Mouse (Mus musculus) forebrain, embryonic 11.5 days (tissue): ENCODE results near the gene Gpr61. TPM values are rescaled to one million over a fixed set of nuclear protein-coding genes. Genes with fewer than 3 reads are reported as not detected.

Source experiments
- ATAC-seq: fragments of 200-750 bp; cut with Nextera tagmentation; replicated peaks from 2 replicates; pipeline ENCODE4 v1.8.0; 2017; ENCODE audit warnings: moderate TSS enrichment; ENCODE audit not compliant: low FRiP score
- DNase-seq: peaks from one replicate; pipeline ENCODE4 v3.0.0-alpha.2; 2017; ENCODE audit warnings: low spot score
- H3K27ac ChIP-seq: fragments of 300-500 bp; sonication (generic); 2 replicates; pipeline ENCODE4 v1.5.1; 2014; ENCODE audit warnings: low read depth, low read length
- H3K27me3 ChIP-seq: fragments of 300-500 bp; sonication (generic); 2 replicates; pipeline ENCODE4 v1.6.1; 2014; ENCODE audit warnings: mild to moderate bottlenecking, low read length, mixed read lengths; ENCODE audit not compliant: control insufficient read depth, insufficient read depth
- H3K36me3 ChIP-seq: fragments of 300-500 bp; sonication (generic); 2 replicates; pipeline ENCODE4 v1.6.1; 2014; ENCODE audit warnings: mild to moderate bottlenecking, low read length, moderate library complexity, mixed read lengths; ENCODE audit not compliant: control insufficient read depth, insufficient read depth
- H3K4me1 ChIP-seq: fragments of 300-500 bp; sonication (generic); replicated peaks from 2 replicates; pipeline ENCODE4 v1.6.1; 2014; ENCODE audit warnings: low read length, mixed read lengths; ENCODE audit not compliant: control insufficient read depth, insufficient read depth
- H3K4me2 ChIP-seq: fragments of 300-500 bp; sonication (generic); 2 replicates; pipeline ENCODE4 v1.6.1; 2014; ENCODE audit warnings: low read depth, mild to moderate bottlenecking, low read length, moderate library complexity, mixed read lengths; ENCODE audit not compliant: severe bottlenecking
- H3K4me3 ChIP-seq: fragments of 300-500 bp; sonication (generic); 2 replicates; pipeline ENCODE4 v1.5.1; 2014; ENCODE audit warnings: low read depth, low read length
- H3K9ac ChIP-seq: fragments of 300-500 bp; sonication (generic); 2 replicates; pipeline ENCODE4 v1.6.1; 2014; ENCODE audit warnings: low read length
- H3K9me3 ChIP-seq: fragments of 300-500 bp; sonication (generic); 2 replicates; pipeline ENCODE4 v1.6.1; 2016; ENCODE audit warnings: low read length, mixed read lengths; ENCODE audit not compliant: control insufficient read depth
- WGBS: fragments of 180-500 bp; shearing (Covaris S2); extraction: QIAGEN DNeasy Blood & Tissue Kit; methylation state at CpG from one replicate; pipeline ENCODE4 v1.1.7; 2014; 5-methylcytosine and 5-hydroxymethylcytosine counted together
- polyA plus RNA-seq: library from polyadenylated mRNA; unstranded; fragments of >200 nt; fragmentation: Nextera tagmentation; extraction: Ambion mirVana; gene quantifications from 2 replicates; pipeline ENCODE4 v1.2.1, GENCODE M21; 2014

Gene Gpr61
- polyA plus RNA-seq, 1 experiment from 2014 or later = 0.32 TPM

- Histone ChIP-seq H3K4me3 (no peak overlapping the region), H3K4me1 (no peaks in the 10 kb centered on the region), H3K9me3 (no peaks in the 10 kb centered on the region), H3K9ac (no peak overlapping the region), H3K36me3 (peaks cover 5% of the 10 kb centered on the region; the same call in 1 of the 2 replicates), H3K27ac (no peak overlapping the region), H3K27me3 (no peaks in the 10 kb centered on the region), H3K4me2 (no peak overlapping the region)
- WGBS = 91% methylated on average over 4 of the region's 4 CpGs
- ATAC-seq = no peak
- DNase-seq = no peak
These were observed 42.0 kb downstream of the Gpr61 start for GRCm38 (mm10) chr3:108112666-108113065.

- Histone ChIP-seq H3K4me2 (no peak overlapping the region), H3K27ac (no peak overlapping the region), H3K4me1 (no peaks in the 10 kb centered on the region), H3K27me3 (no peaks in the 10 kb centered on the region), H3K36me3 (peaks cover 5% of the 10 kb centered on the region; the same call in 1 of the 2 replicates), H3K4me3 (no peak overlapping the region), H3K9ac (no peak overlapping the region), H3K9me3 (no peaks in the 10 kb centered on the region)
- 92% methylated on average over 7 of the region's 7 CpGs for WGBS
- no peak for ATAC-seq
- DNase-seq = no peak
These were observed 42.4 kb downstream of the Gpr61 start for GRCm38 (mm10) chr3:108112246-108112645.

- H3K27ac ChIP-seq = no peak overlapping the region
- peaks cover 5% of the 10 kb centered on the region; the same call in 1 of the 2 replicates for H3K36me3 ChIP-seq
- no peaks in the 10 kb centered on the region for H3K9me3 ChIP-seq
- no peak overlapping the region for H3K4me3 ChIP-seq
- no peak for DNase-seq
- no peaks in the 10 kb centered on the region for H3K4me1 ChIP-seq
- H3K9ac ChIP-seq = no peak overlapping the region
- no peak overlapping the region for H3K4me2 ChIP-seq
- WGBS = 92% methylated on average over 5 of the region's 5 CpGs
- H3K27me3 ChIP-seq = no peaks in the 10 kb centered on the region
- ATAC-seq = no peak
These were observed 43.4 kb downstream of the Gpr61 start for GRCm38 (mm10) chr3:108111320-108111719.

- no peak overlapping the region for H3K9ac ChIP-seq
- H3K9me3 ChIP-seq = no peaks in the 10 kb centered on the region
- H3K4me1 ChIP-seq = no peaks in the 10 kb centered on the region; the same call in 1 of the 2 replicates
- peaks cover 2% of the 10 kb centered on the region; the same call in 1 of the 2 replicates for H3K36me3 ChIP-seq
- H3K4me3 ChIP-seq = no peak overlapping the region
- DNase-seq (no peak), ATAC-seq (no peak)
- H3K27me3 ChIP-seq = no peaks in the 10 kb centered on the region
- H3K4me2 ChIP-seq = no peak overlapping the region
- no peak overlapping the region for H3K27ac ChIP-seq
- 90% methylated on average over 3 of the region's 3 CpGs for WGBS
These were observed 49.4 kb downstream of the Gpr61 start for GRCm38 (mm10) chr3:108105281-108105680.

GRCm38 (mm10) chr3:108102075-108102474 lies 52.6 kb downstream of the Gpr61 start:
- Histone ChIP-seq H3K9ac (no peak overlapping the region), H3K36me3 (no peaks in the 10 kb centered on the region), H3K27ac (no peak overlapping the region), H3K27me3 (no peaks in the 10 kb centered on the region), H3K4me1 (no peaks in the 10 kb centered on the region; the same call in 1 of the 2 replicates), H3K9me3 (no peaks in the 10 kb centered on the region), H3K4me2 (no peak overlapping the region), H3K4me3 (no peak overlapping the region)
- DNase-seq (no peak), ATAC-seq (no peak)
- 87% methylated on average over 6 of the region's 6 CpGs for WGBS

GRCm38 (mm10) chr3:108101594-108101993 lies 53.1 kb downstream of the Gpr61 start:
- H3K4me3 ChIP-seq = no peak overlapping the region
- H3K27ac ChIP-seq = no peak overlapping the region
- H3K4me2 ChIP-seq = no peak overlapping the region
- ATAC-seq = no peak
- no peak overlapping the region for H3K9ac ChIP-seq
- H3K36me3 ChIP-seq = no peaks in the 10 kb centered on the region
- no peaks in the 10 kb centered on the region; the same call in 1 of the 2 replicates for H3K4me1 ChIP-seq
- no peaks in the 10 kb centered on the region for H3K27me3 ChIP-seq
- 56% methylated on average over 3 of the region's 3 CpGs for WGBS
- H3K9me3 ChIP-seq = no peaks in the 10 kb centered on the region
- DNase-seq = no peak

Other genes starting within 250 kb of the Gpr61 start
- 42.9 and 53.5 TPM in 2 replicates for gene Gstm7, start 223.1 kb downstream of the Gpr61 start, polyA plus RNA-seq
- 9.1 and 13.6 TPM in 2 replicates for gene Gstm6, start 211.1 kb downstream of the Gpr61 start, polyA plus RNA-seq
- gene Gstm3, start 185.6 kb downstream of the Gpr61 start, polyA plus RNA-seq = not detected in 2 replicates
- 10.6 and 13.3 TPM in 2 replicates for gene Gstm2, start 168.4 kb downstream of the Gpr61 start, polyA plus RNA-seq
- gene Gstm1, start 136.9 kb downstream of the Gpr61 start, polyA plus RNA-seq = 25.7 and 27.2 TPM in 2 replicates
- gene Gstm4, start 110.0 kb downstream of the Gpr61 start, polyA plus RNA-seq = 11.8 and 14.3 TPM in 2 replicates
- gene Ampd2, start 68.2 kb downstream of the Gpr61 start, polyA plus RNA-seq = 45.1 and 45.7 TPM in 2 replicates
- 0.33 and 0.99 TPM in 2 replicates for gene Gnat2, start 62.1 kb downstream of the Gpr61 start, polyA plus RNA-seq
- 210 and 213 TPM in 2 replicates for gene Gnai3, start 8.7 kb downstream of the Gpr61 start, polyA plus RNA-seq
- gene Amigo1, start 31.5 kb upstream of the Gpr61 start, polyA plus RNA-seq = 4.2 and 5.2 TPM in 2 replicates
- gene Cyb561d1, start 46.3 kb upstream of the Gpr61 start, polyA plus RNA-seq = 3.1 and 3.2 TPM in 2 replicates
- 22.3 and 24.3 TPM in 2 replicates for gene Atxn7l2, start 56.1 kb upstream of the Gpr61 start, polyA plus RNA-seq
- gene Sypl2, start 71.8 kb upstream of the Gpr61 start, polyA plus RNA-seq = 2.3 and 3.5 TPM in 2 replicates
- 277 and 297 TPM in 2 replicates for gene Psma5, start 102.0 kb upstream of the Gpr61 start, polyA plus RNA-seq
- 28.9 and 31.3 TPM in 2 replicates for gene Sort1, start 129.2 kb upstream of the Gpr61 start, polyA plus RNA-seq
- not detected in 2 replicates for gene Mybphl, start 210.0 kb upstream of the Gpr61 start, polyA plus RNA-seq
- gene Psrc1, start 229.0 kb upstream of the Gpr61 start, polyA plus RNA-seq = 99.5 and 102 TPM in 2 replicates